Mouse (Mus musculus) T-helper 1 cell (primary cell): ENCODE measurements around the gene Qtrt2.

ENCODE experiments used
- in situ Hi-C: fragments of 300-600 bp; cut with MboI, MseI; formaldehyde crosslinking; loops from one replicate; pipeline ENCODE4 v1.15.1; 2025; ENCODE audit warnings: high pct_unique_total_duplicates

Gene Qtrt2

DNA sequence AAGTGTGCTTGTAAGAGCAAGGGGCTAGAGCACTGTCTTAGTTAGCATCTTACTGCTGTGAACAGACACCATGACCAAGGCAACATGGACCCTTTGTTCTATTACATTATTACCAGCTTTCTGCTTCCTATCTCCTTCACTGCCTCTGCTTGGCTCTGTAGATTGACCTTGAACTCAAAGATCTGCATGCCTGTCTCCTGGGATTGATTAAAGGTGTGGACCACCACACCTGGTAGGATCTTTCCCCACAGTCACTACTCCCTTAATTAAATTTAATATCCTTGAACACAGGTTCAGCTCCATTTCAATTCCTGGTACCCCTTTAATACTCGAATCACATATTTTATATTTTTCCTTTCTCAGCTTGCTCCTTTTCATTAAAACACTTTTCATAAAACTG is 763 bp downstream of the Qtrt2 start:
- in situ Hi-C loops, result no loop called here

DNA sequence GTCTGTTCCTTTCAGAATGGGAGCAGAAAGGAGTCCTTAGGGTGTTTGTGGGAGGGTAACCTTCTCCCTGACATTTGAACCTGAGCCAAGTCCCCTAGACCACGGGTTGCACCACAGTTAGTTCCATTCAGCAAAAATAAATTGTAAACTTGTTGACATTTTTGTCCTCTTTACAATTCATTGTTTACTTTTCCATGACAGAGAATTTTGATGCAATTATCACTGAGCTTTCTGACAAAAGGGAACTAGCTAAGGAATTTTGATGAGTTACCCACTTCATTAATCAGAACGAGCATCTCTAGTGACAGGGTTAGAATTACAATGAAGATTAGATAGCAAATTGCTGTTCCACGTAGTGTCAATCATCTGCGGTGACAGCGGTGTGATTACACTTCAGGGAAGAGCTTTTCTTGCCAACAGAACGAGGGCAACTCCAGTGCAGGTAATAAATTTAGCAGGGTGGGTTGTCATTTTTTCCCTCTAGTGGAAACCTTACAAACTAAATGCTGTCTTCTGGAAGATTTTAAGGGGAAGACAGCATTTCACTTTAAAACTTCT is 1.5 kb downstream of the Qtrt2 start:
- in situ Hi-C loops, result no loop called here

DNA sequence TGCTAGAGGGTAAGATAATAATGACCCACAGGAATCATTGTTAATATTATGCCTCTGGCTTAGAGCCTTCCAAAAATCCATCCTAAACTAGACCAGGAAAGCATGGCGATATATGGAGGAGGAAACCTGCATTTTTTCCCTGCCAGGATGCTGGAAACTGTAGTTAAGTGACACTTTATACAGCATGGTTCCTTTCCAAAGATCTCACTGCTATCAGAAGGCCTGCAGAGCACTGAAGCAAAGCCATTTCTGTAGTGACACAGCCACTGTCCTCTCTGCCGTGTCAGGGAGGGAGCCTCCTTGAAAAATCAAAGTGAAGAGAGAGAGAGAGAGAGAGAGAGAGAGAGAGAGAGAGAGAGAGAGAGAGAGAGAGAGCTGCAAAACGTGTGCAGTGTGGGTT is 4.0 kb downstream of the Qtrt2 start:
- in situ Hi-C loops, result no loop called here

DNA sequence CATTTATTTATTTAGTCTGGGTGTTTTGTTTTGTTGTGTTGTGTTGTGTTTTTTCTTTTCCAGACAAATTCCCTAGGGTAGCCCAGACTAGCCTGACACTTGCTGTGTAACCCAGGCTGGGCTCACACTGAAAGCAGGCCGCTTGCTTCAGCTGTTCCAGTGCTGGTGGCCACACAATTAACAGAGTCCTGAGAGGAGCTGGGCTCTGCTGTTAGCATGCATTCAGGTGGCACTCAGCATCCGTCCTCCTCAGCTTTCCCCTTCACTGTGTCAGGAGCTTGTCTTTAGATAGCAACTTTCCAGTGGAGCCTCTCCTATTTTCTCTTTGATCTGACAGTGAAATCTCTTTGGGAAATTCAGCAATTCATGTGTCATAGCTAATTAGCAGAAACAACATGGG is 4.6 kb downstream of the Qtrt2 start:
- in situ Hi-C loops, result no loop called here

DNA sequence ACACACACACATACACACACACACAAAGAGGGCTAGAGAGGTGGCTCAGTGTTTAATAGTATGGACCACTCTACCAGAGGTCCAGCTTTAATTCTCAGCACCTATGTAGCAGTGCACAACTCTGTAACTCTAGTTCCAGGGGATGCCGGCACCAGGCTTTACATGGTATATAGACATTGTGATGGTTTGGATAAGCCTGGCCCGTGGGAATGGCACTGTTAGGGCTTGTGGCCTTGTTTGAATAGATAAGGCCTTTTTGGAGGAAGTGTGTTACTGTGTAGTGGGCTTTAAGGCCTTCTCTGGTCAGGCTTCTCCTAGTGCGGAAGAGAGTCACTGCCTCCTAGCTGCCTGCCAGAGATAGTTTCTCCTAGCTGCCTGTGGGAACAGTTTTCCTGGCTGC is 7.7 kb downstream of the Qtrt2 start:
- in situ Hi-C loops, result no loop called here

DNA sequence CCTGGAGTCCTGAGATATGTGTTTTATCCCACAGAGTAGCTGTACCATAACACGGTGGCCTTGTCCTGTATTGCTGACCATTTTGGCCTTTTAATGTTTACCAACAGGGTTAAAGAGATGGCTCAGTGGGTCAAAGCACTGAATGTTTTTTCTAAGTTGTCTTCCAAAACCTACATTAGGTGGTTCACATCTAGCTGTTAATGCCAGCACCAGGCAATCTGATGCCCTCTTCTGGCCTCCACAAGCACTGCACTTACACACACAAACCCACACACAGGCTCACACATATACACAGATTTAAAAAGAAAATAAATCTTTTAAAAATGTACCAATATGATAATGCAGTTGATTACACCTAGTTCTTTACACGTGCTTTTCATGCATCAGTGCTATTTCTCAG is 17.7 kb downstream of the Qtrt2 start:
- in situ Hi-C loops, result no loop called here

DNA sequence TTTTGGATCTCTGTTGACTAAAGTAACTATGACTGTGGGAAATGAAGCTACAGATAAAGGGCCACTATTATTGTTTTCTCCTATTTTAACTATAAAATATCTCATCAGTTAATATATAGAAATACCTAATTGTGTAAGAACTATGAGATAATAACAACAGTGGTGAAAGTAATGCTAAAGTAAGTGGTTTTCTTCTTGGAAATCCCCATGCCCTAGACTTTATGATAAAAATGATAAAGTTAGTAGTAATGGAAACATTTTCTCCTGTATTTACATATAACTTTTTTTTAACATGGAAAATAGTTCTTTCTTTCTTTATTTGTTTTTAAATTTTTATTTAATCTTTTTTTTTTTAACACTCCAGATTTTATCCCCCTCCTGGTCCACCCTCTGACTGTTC is 26.0 kb downstream of the Qtrt2 start:
- in situ Hi-C loops, result no loop called here

DNA sequence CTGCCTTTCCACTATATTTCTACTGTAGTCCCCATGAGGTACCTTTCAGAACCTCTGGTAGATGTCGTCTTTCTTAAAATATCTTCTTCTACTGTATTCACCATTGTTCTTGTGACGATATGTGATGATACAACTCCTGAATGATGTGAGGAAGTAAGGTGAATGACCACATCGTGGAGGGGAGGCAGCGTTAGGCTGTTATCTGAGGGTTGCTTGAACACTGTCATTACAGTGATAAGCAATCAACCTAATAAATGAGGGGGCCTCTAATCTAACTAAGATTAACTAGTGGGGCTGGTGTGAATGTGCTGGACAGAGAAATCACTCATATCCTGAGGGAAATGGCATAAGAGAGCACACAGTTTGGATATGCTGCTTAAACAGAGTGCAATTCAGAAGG is 26.5 kb downstream of the Qtrt2 start:
- in situ Hi-C loops, result no loop called here

DNA sequence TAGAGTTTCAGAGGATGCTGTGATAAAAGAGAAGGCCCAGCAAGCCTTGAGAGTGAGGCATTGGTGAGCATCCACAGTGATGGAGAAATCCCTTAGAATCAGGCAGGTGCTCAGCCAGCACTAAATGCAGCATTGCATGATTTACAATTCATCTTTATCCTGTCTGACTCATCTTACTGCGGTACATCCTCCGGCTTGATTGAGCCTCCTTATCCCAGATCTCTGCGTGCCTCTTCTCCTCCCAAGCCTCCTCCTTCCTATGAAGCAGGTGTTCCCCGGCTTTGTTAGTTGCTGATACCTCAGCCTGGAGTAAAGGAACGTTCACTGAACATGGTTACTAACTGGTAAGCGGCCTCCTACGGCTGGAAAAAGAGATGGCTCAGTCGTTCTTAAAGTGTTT is 32.1 kb downstream of the Qtrt2 start:
- in situ Hi-C loops, result no loop called here

DNA sequence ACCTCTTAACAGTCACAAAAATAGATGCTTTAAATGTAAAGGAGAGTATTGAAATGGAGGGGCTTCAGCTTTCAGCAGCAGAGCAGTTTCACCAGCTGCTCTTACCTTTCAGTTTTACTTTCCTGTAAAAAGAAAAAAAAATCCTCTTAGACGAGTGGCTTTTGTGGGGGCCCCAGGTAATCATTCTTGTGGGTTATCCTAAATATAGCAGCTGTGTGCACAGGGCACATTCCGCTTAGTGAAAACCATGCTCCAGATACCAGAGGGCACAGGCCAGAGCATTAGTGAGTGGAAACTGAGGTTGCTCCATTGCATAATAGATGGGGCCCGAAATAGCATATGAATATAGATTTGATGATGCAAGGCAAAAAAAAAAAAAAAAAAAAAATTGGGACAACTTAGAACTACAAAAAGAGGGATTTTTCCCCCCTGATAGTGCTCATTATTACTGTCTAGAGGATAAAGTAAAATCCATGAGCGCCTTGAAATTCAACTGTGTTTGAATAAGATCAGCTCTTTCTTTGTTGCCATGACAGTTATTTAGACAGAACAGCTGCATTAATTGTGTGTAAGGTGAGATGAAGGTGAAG is 35.8 kb downstream of the Qtrt2 start:
- in situ Hi-C loops, result no loop called here

DNA sequence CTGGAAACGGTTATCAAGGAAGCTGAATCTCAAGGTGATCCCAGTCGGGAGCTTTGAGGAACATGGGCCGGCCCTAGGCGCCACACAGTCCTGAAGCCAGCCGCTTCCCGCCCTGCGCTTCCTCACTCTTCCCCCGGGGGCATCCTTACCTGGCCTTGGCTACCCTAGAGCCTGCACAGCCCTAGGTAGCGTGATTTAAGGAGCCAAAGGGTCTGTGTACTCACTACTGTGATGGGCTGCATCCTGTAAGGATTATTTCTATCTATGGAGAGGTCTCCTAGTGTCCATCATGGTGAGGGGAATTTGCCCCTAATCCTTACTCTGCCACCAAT is 36.6 kb downstream of the Qtrt2 start:
- in situ Hi-C loops, result no loop called here

DNA sequence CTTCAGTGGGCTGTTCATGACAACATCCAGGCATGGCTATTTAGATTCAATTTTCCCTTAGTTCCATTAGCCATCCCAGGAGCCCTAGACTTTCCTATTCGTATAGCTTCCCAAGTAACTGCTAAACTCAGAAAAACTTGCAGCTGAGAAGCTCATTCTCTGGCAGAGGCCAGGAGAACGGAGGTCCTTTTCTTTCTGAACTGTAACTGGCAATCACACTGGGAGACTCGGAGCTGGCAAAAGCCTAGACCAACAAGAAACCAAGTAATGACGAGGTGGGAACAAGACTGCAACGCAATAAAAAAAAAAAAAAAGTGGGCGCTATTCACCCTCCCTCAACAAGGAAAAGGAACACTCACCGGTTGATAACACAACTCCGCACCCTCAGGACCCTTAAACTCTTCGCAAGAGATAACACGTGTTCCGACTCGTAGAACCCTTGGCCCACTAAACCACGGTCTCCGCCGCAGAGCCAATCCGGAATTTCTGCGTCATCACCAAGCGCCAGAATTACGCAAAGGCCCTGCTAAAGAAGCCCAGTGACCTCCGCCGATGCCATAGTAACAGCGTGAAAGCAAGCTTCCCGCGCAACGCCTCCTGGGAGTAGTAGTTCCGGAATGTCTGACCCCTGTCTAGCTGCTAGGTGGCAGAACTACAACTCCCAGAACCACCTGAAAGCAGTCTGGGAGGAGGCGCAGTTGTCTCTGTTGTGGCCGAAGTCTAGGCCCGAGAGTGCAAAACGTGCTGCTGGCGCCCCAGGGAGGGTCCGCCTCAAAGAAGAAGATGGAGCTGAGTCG is 37.2 kb downstream of the Qtrt2 start, which contains the start of gene Ccdc191:
Gene Ccdc191 (plus strand): TSS at position 593 of the 797 bp plus-strand sequence.
- in situ Hi-C loops, result no loop called here

DNA sequence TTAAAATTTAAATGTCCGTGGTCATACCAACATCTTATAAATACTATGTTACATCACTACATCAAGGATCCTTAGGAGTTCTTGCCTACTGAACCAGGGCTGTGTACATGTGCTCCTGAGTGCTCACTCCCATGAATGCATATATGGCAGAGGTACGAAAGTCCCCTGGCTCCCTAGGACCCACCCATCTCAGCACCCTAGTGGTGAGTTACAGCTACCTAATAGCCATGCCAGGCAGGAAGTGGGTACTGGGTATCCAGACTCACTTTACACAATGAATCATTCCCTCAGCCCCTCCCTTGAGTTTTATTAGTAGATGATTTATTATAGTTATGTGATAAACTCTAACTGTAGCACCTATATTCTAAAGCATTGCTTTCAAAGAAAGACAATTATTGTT is 44.3 kb downstream of the Qtrt2 start:
- in situ Hi-C loops, result no loop called here

DNA sequence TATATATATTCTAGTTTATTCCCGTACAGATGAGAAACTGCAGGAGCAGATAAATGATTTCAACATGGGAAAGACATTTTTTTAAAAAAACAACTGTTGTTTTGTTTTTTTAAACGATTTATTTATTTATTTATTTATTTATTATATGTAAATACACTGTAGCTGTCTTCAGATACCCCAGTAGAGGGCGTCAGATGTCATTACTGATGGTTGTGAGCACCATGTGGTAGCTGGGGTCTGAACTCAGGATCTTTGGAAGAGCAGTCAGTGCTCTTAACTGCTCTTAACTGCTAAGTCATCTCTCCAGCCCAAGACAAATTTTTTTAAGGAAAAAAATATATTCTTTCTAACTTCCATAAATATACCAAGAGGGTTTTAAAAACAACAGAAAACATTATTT is 45.0 kb downstream of the Qtrt2 start:
- in situ Hi-C loops, result no loop called here

DNA sequence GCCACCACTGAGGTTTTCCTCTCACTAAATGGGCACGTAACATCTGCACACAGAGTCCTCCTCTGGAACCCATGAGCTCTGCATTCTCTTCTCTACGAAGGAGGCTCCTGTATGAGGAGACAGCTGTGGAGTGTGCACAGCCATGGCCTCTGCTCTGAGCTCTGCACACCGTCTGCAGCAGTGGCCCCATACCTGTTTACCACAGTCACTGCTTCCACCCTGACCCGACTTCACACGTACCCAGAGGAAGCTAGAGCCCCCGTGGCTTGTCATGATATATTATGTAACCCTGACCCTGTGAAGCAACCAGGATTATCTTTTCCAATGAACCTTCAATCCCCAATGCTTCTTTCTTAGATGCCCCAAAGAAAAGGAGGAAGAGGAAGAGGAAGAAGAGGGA is 46.8 kb downstream of the Qtrt2 start:
- in situ Hi-C loops, result no loop called here

DNA sequence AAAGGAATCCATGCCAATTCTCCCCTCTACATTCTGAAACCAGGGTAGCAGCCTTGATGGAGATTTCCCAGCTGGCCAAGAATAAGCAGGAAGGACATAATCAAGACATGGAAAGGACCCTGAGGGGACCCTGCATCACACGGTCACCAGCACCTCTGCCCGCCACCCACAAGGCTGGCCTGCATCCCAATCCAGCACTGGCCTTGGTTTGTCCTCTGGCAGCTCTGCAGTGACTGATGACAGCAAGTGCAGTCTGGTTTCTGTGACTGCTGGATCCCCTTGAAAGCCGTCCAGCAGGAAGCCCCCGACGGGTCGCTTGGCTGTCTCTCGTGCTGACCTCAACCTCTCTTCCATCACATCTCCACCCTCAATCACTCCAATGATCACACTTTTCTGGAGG is 55.2 kb downstream of the Qtrt2 start:
- in situ Hi-C loops, result no loop called here

DNA sequence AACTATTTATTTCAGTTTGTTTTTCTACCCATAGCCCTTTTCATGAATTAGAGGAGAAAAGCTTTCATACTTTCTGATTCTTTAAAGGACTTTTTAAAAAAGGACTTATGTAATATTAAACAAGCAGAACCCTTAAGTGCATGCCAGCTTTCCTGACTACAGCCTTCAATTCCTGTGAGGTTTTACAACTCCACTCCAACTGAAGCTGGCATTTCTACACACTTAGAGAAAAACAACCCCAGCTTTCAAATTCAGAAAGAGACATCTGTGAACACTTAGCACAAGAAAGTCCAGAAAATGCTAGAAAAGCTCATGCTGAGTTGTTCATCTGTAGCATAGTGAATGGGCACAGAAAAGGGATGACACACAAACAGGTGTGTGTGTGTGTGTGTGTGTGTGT is 56.8 kb downstream of the Qtrt2 start:
- in situ Hi-C loops, result no loop called here

DNA sequence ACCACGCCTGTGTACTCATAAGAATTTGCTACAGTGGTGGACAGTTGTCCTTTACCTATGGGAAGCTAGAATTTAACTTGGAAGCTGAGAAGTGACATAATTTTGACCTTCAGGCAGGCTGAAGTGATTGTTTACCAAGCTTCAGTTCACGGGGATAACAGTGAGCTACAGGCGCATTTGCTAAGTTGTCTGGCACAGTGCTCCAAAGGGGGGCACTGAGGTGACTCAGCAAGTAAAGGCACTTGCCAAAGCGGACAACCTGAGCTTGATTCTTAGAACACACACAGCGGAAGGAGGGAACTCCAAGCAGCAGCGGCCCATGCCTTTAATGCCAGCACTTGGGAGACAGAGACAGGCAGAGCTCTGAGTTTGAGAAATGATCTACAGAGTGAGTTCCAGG is 66.0 kb downstream of the Qtrt2 start:
- in situ Hi-C loops, result no loop called here

DNA sequence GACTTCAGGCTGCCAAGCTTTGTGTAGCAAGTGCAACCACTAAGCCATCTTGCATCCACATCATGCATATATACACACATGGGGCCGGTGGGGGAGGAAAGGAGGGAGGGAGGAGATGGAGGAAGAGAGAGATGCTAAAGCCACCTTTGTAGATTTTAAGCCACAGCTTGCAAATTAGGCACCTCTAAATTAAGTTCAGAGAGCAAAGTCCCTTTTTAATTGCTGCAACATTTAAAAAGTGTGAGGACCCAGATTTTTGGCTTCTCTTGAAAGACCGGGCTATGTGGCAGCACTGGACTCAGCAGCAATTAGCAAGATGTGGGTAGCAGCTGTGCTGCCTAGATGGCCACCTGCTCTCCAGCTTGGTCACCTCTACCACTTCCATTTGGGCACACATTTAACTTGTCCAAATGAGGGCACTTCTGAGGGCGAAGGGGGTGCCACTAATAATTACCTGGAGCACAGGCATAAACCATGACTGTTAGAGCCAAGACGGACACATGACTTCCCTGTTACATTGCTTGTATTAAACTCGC is 67.6 kb downstream of the Qtrt2 start:
- in situ Hi-C loops, result no loop called here

DNA sequence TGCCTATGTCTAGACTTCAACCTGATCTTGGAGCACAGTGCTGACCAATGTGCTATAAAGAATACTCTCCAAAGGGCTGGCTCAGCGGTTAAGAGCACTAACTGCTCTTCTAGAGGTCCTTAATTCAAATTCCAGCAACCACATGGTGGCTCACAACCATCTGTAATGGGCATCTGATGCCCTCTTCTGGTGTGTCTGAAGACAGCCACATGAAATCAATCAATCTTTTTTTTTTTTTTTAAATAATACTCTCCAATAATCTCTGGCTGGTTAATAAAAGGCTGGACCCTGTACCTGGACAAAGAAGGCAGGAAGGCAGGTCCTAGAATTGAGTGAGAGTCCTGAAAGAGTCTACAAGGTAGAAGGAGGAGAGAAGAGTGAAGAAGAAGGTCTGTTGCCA is 76.8 kb downstream of the Qtrt2 start:
- in situ Hi-C loops, result no loop called here

DNA sequence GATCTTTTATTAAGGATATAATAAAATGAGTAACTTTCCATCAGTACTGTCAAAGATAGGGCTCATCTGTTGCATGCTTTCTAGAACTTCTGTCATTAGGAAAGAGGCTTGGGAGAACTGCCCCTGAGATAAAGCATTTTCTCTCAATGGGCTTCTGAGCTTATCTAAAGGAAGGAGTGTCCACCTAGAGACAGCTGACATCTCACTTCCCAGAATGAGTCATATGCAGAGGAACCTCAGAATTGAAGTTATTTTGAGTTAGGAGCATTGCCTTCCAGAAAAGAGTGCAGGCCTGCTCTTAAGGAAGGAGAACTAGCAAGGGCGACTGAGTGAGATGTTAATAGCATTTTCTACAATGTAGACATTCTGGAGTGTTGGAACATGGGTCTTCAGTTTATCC is 85.4 kb downstream of the Qtrt2 start:
- in situ Hi-C loops, result no loop called here

DNA sequence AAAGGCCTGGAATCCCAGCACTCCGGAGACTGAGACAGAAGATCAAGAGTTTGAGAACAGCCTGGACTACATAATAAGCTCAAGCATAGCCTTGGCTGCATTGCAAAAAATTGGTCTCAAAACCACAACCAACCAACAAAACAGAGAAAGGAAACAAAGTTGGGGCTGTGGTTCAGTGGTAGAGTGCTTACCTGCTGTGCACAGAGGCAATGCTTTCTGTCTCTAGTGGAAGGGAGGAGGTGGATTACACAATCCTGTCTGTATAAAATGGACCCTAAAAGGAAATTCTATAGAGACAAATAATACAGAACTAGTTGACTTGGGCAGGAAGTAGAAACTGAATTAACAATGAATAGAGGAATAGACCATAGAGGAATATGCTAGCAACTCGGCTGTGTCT is 94.7 kb downstream of the Qtrt2 start:
- in situ Hi-C loops, result no loop called here

DNA sequence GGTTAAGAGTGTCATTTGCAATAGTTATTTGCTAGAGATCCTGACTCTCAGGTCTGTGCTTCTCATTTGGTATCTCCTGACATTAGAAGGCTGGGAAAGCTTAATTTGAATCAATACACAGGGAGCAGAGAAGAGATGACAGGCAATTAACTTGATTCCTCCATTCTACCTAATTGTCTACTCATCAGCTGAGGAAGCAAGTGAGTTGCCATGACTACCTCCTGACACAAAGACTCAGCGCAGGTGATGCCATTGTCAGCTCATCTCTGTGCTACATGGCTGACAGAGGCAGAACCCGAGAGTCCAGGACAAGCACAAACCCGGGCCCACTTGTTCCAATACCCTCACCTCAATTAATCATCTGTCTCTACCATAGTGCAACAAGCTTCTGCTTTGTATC is 99.1 kb downstream of the Qtrt2 start:
- in situ Hi-C loops, result no loop called here
